Mouse (Mus musculus): Measurements from ENCODE around the gene Mthfsl. TPM values are rescaled to one million over a fixed set of nuclear protein-coding genes. Genes with fewer than 3 reads are reported as not detected.
"Not testable (repeated sequence)": the region's sequence is repeated elsewhere in the genome, so short reads cannot be mapped to it uniquely, and the experiment has no call there.

The Mthfsl gene
- total RNA-seq, 2 experiments from 2014 or later = 14.3 to 20.7 TPM

DNA sequence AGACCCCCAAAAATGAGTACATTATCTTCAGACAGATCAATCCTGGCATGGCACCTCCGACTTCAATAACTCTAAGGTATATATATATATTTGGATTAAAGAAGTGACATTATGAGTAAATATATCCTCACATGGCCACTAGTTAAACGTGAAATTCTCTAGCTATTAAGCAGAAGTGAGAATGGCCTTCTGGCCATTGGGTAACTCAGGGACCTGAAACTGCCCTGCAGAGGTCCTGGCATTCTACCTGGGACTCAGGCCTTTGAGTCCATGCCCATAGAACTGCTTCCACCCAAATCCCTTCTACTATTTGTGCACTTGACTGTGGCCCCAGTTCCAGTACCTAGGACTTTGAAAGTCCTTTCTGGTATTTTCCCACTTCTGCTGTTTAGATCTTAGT lies 28.8 kb downstream of the Mthfsl start:
- DNase-seq = not testable (repeated sequence)

GRCm38 (mm10) chr9:88689451-88689850 lies 30.6 kb downstream of the Mthfsl start:
- not testable (repeated sequence) for DNase-seq

DNA sequence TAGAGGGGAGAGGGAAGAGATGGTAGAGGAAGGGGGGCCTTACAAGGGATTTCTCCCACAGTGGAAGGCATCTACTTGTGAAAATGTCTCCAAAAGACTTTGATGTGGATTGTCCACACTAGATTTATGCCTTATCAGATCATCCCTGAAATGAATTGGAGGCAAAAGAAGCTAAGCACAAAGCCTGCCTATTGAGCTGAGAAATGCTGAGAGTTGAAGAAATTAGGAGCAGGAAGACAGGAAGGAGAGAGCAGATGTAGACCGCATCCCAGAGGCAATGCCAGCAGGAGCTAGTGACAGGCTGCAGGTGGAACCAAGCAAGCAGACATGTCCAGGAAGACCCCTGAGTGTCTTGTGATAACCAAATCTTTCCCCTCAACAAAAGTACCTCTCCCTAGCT lies 33.4 kb downstream of the Mthfsl start:
- not testable (repeated sequence) for DNase-seq

- not testable (repeated sequence) for DNase-seq
Observed at GRCm38 (mm10) chr9:88658341-88658740, 61.8 kb downstream of the Mthfsl start.

GRCm38 (mm10) chr9:88650742-88651141 lies 69.4 kb downstream of the Mthfsl start:
- not testable (repeated sequence) for DNase-seq

Other genes starting within 250 kb of the Mthfsl start
- gene Syncrip, start 237.7 kb downstream of the Mthfsl start, total RNA-seq (2021) = 10 to 100 TPM; 56.1 to 61.2 TPM
- 1 to 10 TPM; 7.6 to 9.0 TPM for gene Zfp949, start 172.3 kb downstream of the Mthfsl start, total RNA-seq (2021)
- not detected for gene Trim43a, start 139.4 kb downstream of the Mthfsl start, total RNA-seq (2021)
- 1 to 10 TPM in 1 of 2 experiments, under 1 TPM in 1; 0.72 to 2.0 TPM for gene Bcl2a1d, start 11.6 kb upstream of the Mthfsl start, total RNA-seq (2021)
- gene Trim43c, start 118.9 kb upstream of the Mthfsl start, total RNA-seq (2021) = not detected
- gene Bcl2a1a, start 236.6 kb upstream of the Mthfsl start, total RNA-seq (2021) = under 1 TPM; 0.57 to 0.62 TPM

Measured in heart, adult 18-20 months (tissue).